Comparison of ENCODE assay signal across 19 mouse cellular contexts in genomic region chr14:34226566-34226965, GRCm38 (mm10). TPM values are rescaled to one million over a fixed set of nuclear protein-coding genes. Genes with fewer than 3 reads are reported as not detected.
A peak's percentile ranks its signal among the peaks of the same experiment; 100 is the strongest.
DNase-seq lines count a peak whose midpoint lies in the region; ATAC-seq lines count a peak whose summit lies in the region.
"Had no signal": no experiment of that assay in that cellular context is flagged by ENCODE, and none has a peak within 500 bp of the region (broad histone marks: within the 10 kb centered on the region; RNA-seq: fewer than 3 reads in every experiment).

No protein-coding gene starts in this region.

- H3K4me2 ChIP-seq in intestine, embryonic 14.5 days (ENCODE audit: low read length), result no peak overlapping the region
- no peak overlapping the region for H3K4me2 ChIP-seq in intestine, embryonic 15.5 days (replicated peaks)
- H3K4me2 ChIP-seq: forebrain, embryonic 12.5 days; heart, embryonic 15.5 days; liver, embryonic 12.5 days had no signal

- H3K4me3 ChIP-seq in intestine, embryonic 14.5 days (ENCODE audit: low read depth, low read length), result no peak overlapping the region
- no peak overlapping the region for H3K4me3 ChIP-seq in intestine, embryonic 15.5 days (replicated peaks)
- H3K4me3 ChIP-seq: forebrain, embryonic 12.5 days; heart, embryonic 15.5 days; liver, embryonic 12.5 days; midbrain, embryonic 10.5 days had no signal

- H3K4me1 ChIP-seq in intestine, embryonic 14.5 days (replicated peaks; ENCODE audit: control insufficient read depth, insufficient read depth, low read length), result no peaks in the 10 kb centered on the region
- H3K4me1 ChIP-seq in intestine, embryonic 15.5 days (replicated peaks), result no peaks in the 10 kb centered on the region
- H3K4me1 ChIP-seq: forebrain, embryonic 12.5 days; liver, embryonic 12.5 days; midbrain, embryonic 10.5 days had no signal

- peak; percentile 71 to 77 for DNase-seq in cerebellum, postnatal 10 days
- DNase-seq in cerebellum, postnatal 36 days, result no peak
- peak; percentile 34 for DNase-seq in intestine, embryonic 14.5 days (ENCODE audit: low spot score)
- DNase-seq in left cerebral cortex, postnatal 10 days (ENCODE audit: extremely low spot score in 1 of 2, low spot score in 2 of 2), result peak; percentile 11 to 42
- no peak for DNase-seq in left cerebral cortex, adult 11 months (ENCODE audit: low spot score)
- DNase-seq in NIH3T3 (ENCODE audit: low read depth), result peak; percentile 7
- DNase-seq in urinary bladder, adult 18-20 months (ENCODE audit: low spot score in 2 of 2), result no peak
- DNase-seq: gastrocnemius, postnatal 25 days; kidney, adult 9 months; lung, adult 2 months had no signal

- H3K36me3 ChIP-seq in intestine, embryonic 14.5 days (ENCODE audit: control insufficient read depth, insufficient read depth, low read length), result no peaks in the 10 kb centered on the region
- H3K36me3 ChIP-seq in intestine, embryonic 15.5 days, result no peaks in the 10 kb centered on the region
- H3K36me3 ChIP-seq: forebrain, embryonic 12.5 days; G1E; heart, embryonic 15.5 days; midbrain, embryonic 10.5 days had no signal

- intact Hi-C loops in left cerebral cortex, postnatal 10 days (cut with DNase I), result no loop called here

- H3K9me3 ChIP-seq in intestine, embryonic 14.5 days (ENCODE audit: control insufficient read depth, low read length), result no peaks in the 10 kb centered on the region
- no peaks in the 10 kb centered on the region for H3K9me3 ChIP-seq in intestine, embryonic 15.5 days
- H3K9me3 ChIP-seq: forebrain, embryonic 12.5 days; G1E; heart, embryonic 15.5 days; liver, embryonic 12.5 days had no signal

- ATAC-seq in intestine, embryonic 14.5 days (replicated peaks; ENCODE audit: low FRiP score, low TSS enrichment, low read depth), result no peak
- no peak for ATAC-seq in intestine, embryonic 15.5 days
- ATAC-seq: liver, embryonic 12.5 days had no signal

- H3K27me3 ChIP-seq in intestine, embryonic 14.5 days (replicated peaks; ENCODE audit: control insufficient read depth, insufficient read depth, low read length), result peaks cover 4% of the 10 kb centered on the region; the same call in 1 of the 2 replicates
- no peaks in the 10 kb centered on the region for H3K27me3 ChIP-seq in intestine, embryonic 15.5 days (replicated peaks)
- H3K27me3 ChIP-seq: forebrain, embryonic 12.5 days had no signal

- WGBS in intestine, embryonic 14.5 days, result 68% methylated on average over 4 of the region's 4 CpGs
- 58% methylated on average over 4 of the region's 4 CpGs for WGBS in intestine, embryonic 15.5 days

- no peak overlapping the region for H3K27ac ChIP-seq in intestine, embryonic 14.5 days (ENCODE audit: low read depth)
- no peak overlapping the region for H3K27ac ChIP-seq in intestine, embryonic 15.5 days
- H3K27ac ChIP-seq: forebrain, embryonic 12.5 days; heart, embryonic 15.5 days; liver, embryonic 12.5 days; macrophage; midbrain, embryonic 10.5 days; stomach, postnatal 0 days had no signal

- H3K9ac ChIP-seq in intestine, embryonic 14.5 days (ENCODE audit: low read length), result no peak overlapping the region
- no peak overlapping the region for H3K9ac ChIP-seq in intestine, embryonic 15.5 days
- H3K9ac ChIP-seq: forebrain, embryonic 12.5 days; heart, embryonic 15.5 days; liver, embryonic 12.5 days had no signal

RNA-seq across cellular contexts. Expression of gene Syt15, which starts 7.2 kb away (rescaled TPM):
- 0.54 and 0.60 TPM in 2 replicates for polyA plus RNA-seq in intestine, embryonic 14.5 days (2014; fragmentation: Nextera tagmentation; extraction: Ambion mirVana)
- 0.73 and 1.1 TPM in 2 replicates for polyA plus RNA-seq in intestine, embryonic 15.5 days (2015; fragmentation: Nextera tagmentation; extraction: Ambion mirVana)
- total RNA-seq in left cerebral cortex, postnatal 10 days (2021), result 1 to 10 TPM; 1.2 to 1.8 TPM
- total RNA-seq: hematopoietic stem cell, adult 5-6 weeks had no signal
- polyA plus RNA-seq: G1E, macrophage had no signal

RNA-seq across cellular contexts. Expression of gene Gprin2, which starts 25.1 kb away (rescaled TPM):
- polyA plus RNA-seq in intestine, embryonic 14.5 days (2014; fragmentation: Nextera tagmentation; extraction: Ambion mirVana), result 0.39 TPM in 2 replicates
- polyA plus RNA-seq in intestine, embryonic 15.5 days (2015; fragmentation: Nextera tagmentation; extraction: Ambion mirVana), result 0.19 and 0.30 TPM in 2 replicates
- total RNA-seq in left cerebral cortex, postnatal 10 days (2021), result 1 to 10 TPM; 6.3 TPM
- polyA plus RNA-seq: G1E, macrophage had no signal

Comparison
In these comparisons a context has a peak if more than half of its experiments do, and no peak if none do; other contexts are left out.
1. DNase-seq: peak in cerebellum, postnatal 10 days (2 of 2), intestine, embryonic 14.5 days (single experiment), left cerebral cortex, postnatal 10 days (2 of 2) and NIH3T3 (single experiment); none in cerebellum, postnatal 36 days (0 of 2), left cerebral cortex, adult 11 months (single experiment) and urinary bladder, adult 18-20 months (0 of 2).